In the genomic region with DNA sequence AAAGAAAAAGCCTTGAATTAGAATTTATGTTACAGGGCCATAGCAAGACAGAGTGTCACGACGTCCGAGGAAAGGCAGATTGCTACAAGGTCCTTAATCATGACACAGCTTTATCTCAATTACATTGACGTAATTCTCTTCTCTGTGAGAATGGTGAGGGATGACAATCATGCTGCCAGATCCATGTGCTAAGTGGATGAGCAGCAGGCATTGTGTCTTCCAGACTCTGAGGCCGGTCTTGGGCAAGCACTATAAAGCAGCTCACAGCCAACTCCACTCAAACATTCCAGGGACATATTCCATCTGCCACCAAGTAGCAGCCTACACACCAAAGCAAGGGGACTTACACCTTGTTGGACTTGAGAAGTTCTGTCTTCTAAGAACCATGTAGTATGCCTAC, we compare ENCODE assay signal across 9 mouse cellular contexts. TPM values are rescaled to one million over a fixed set of nuclear protein-coding genes. Genes with fewer than 3 reads are reported as not detected.
DNase-seq lines count a peak whose midpoint lies in the region; ATAC-seq and TF ChIP-seq lines count a peak whose summit lies in the region.
"Had no signal": no experiment of that assay in that cellular context is flagged by ENCODE, and none has a peak within 500 bp of the region (broad histone marks: within the 10 kb centered on the region; RNA-seq: fewer than 3 reads in every experiment).

No protein-coding gene starts in this region.

- no peak for TF ChIP-seq POLR2A in cerebellum, adult 2 months (IDR thresholded peaks at IDR 0.05; ENCODE audit: borderline replicate concordance, insufficient read depth, low read length)
- TF ChIP-seq POLR2A in CH12.LX (IDR thresholded peaks at IDR 0.05; ENCODE audit: low read depth, low read length) = no peak

- H3K27me3 ChIP-seq in cerebellum, adult 2 months (ENCODE audit: control insufficient read depth, insufficient read depth, low read length) = no peaks in the 10 kb centered on the region
- no peaks in the 10 kb centered on the region for H3K27me3 ChIP-seq in kidney, embryonic 15.5 days
- H3K27me3 ChIP-seq in CH12.LX (replicated peaks) = no peaks in the 10 kb centered on the region
- H3K27me3 ChIP-seq: embryonic facial prominence, embryonic 13.5 days had no signal

- H3K4me1 ChIP-seq in cerebellum, adult 2 months (ENCODE audit: control insufficient read depth, insufficient read depth, low read length) = peaks cover 13% of the 10 kb centered on the region
- H3K4me1 ChIP-seq in kidney, embryonic 15.5 days = peaks cover 40% of the 10 kb centered on the region
- peaks cover 15 to 83% of the 10 kb centered on the region in 2 experiments for H3K4me1 ChIP-seq in CH12.LX (ENCODE audit: control insufficient read depth in 1 of 2, insufficient read depth in 2 of 2)

- H3K79me2 ChIP-seq in CH12.LX (replicated peaks; ENCODE audit: control insufficient read depth, extremely low read depth, insufficient read depth, poor library complexity, severe bottlenecking) (no peaks in the 10 kb centered on the region; the same call in 1 of the 2 replicates), macrophage (ENCODE audit: inconsistent target) (no peaks in the 10 kb centered on the region; the same call in 1 of the 2 replicates)

- ATAC-seq in kidney, embryonic 15.5 days (replicated peaks; ENCODE audit: low FRiP score) = peak; percentile 38; the same call in 1 of the 2 replicates

- H3K4me3 ChIP-seq in cerebellum, adult 2 months (replicated peaks; ENCODE audit: insufficient read depth, low read depth, low read length) = no peak overlapping the region
- no peak overlapping the region for H3K4me3 ChIP-seq in kidney, embryonic 15.5 days (replicated peaks)
- peak overlapping the region in 2 of 3 experiments; percentile 20 to 29 for H3K4me3 ChIP-seq in CH12.LX (replicated peaks in 1 of 3; ENCODE audit: low read depth in 2 of 3, low read length in 2 of 3, poor library complexity in 1 of 3)
- H3K4me3 ChIP-seq in macrophage (ENCODE audit: inconsistent target) = peak overlapping the region; percentile 14; the same call in 1 of the 2 replicates
- H3K4me3 ChIP-seq: embryonic facial prominence, embryonic 13.5 days had no signal

- WGBS in cerebellum, adult 2 months = 19% methylated on average over 5 of the region's 5 CpGs
- WGBS in kidney, embryonic 15.5 days = 46% methylated on average over 5 of the region's 5 CpGs
- WGBS in macrophage (ENCODE audit: missing documents) = 16% methylated on average over 5 of the region's 5 CpGs

- in situ Hi-C loops in CH12.LX (cut with MboI; ENCODE audit: low pct_ligation_motif_present, low pct_unique_long_range_greater_than_20kb, low sequenced_read_pairs) = no loop called here

- H3K9me3 ChIP-seq in kidney, embryonic 15.5 days (replicated peaks) = no peaks in the 10 kb centered on the region
- H3K9me3 ChIP-seq in CH12.LX (replicated peaks; ENCODE audit: low read length) = no peaks in the 10 kb centered on the region
- H3K9me3 ChIP-seq: embryonic facial prominence, embryonic 13.5 days had no signal

- peak; percentile 29 to 66 for DNase-seq in cerebellum, adult 2 months
- DNase-seq in cerebellum, postnatal 36 days = no peak
- no peak for DNase-seq in kidney, adult 8-10 months
- DNase-seq in CH12.LX (ENCODE audit: extremely low read depth) = no peak
- DNase-seq in adrenal gland, postnatal 4 days (ENCODE audit: low spot score in 2 of 2) = no peak
- DNase-seq in right cerebral cortex, adult 2 months (ENCODE audit: low spot score in 2 of 2) = no peak

- no peak overlapping the region for H3K4me2 ChIP-seq in kidney, embryonic 15.5 days
- H3K4me2 ChIP-seq in CH12.LX (ENCODE audit: insufficient read depth, low read depth, poor library complexity, severe bottlenecking) = peak overlapping the region; percentile 92
- H3K4me2 ChIP-seq: embryonic facial prominence, embryonic 13.5 days had no signal

- no peak for TF ChIP-seq EP300 in CH12.LX (IDR thresholded peaks at IDR 0.05; ENCODE audit: low read length)

- dilution Hi-C loops in CH12.LX (cut with MboI; ENCODE audit: extremely low pct_ligation_motif_present, extremely low pct_unique_long_range_greater_than_20kb, low sequenced_read_pairs) = no loop called here

- no peak overlapping the region for H3K27ac ChIP-seq in cerebellum, adult 2 months (ENCODE audit: insufficient read depth, low read length)
- H3K27ac ChIP-seq in kidney, embryonic 15.5 days = peak overlapping the region; percentile 84
- H3K27ac ChIP-seq in CH12.LX (ENCODE audit: insufficient read depth, low read depth) (peak overlapping the region; percentile 70), macrophage (peak overlapping the region; percentile 76)
- H3K27ac ChIP-seq: embryonic facial prominence, embryonic 13.5 days had no signal

- H3K36me3 ChIP-seq in kidney, embryonic 15.5 days = no peaks in the 10 kb centered on the region
- H3K36me3 ChIP-seq in CH12.LX (replicated peaks in 1 of 2; ENCODE audit: control insufficient read depth in 1 of 2, insufficient read depth in 1 of 2, low read length in 1 of 2) (peaks cover under 1 to 9% of the 10 kb centered on the region in 2 experiments), macrophage (ENCODE audit: inconsistent target) (peaks cover 12% of the 10 kb centered on the region; the same call in 1 of the 2 replicates)

- no peak overlapping the region for H3K9ac ChIP-seq in kidney, embryonic 15.5 days
- peak overlapping the region; percentile 70 for H3K9ac ChIP-seq in CH12.LX (ENCODE audit: insufficient read depth, low read depth)
- H3K9ac ChIP-seq: embryonic facial prominence, embryonic 13.5 days had no signal

- no peak for TF ChIP-seq CTCF in cerebellum, adult 2 months (IDR thresholded peaks at IDR 0.05; ENCODE audit: borderline replicate concordance, insufficient read depth, low read depth, low read length)
- no peak for TF ChIP-seq CTCF in CH12.LX (conservative IDR thresholded peaks at IDR 0.05 in 1 of 2, IDR thresholded peaks at IDR 0.05 in 1 of 2; ENCODE audit: low read depth in 2 of 2, low read length in 2 of 2)

- no peak for TF ChIP-seq RAD21 in CH12.LX (IDR thresholded peaks at IDR 0.05; ENCODE audit: low read depth, low read length)

TF ChIP-seq in CH12.LX, 34 proteins besides CTCF, POLR2A, EP300 and RAD21:
- TF ChIP-seq IRF4 (IDR thresholded peaks at IDR 0.05; ENCODE audit: low read depth, low read length) (no peak), GABPA (IDR thresholded peaks at IDR 0.05; ENCODE audit: insufficient replicate concordance, low read depth, low read length) (no peak), KAT2A (IDR thresholded peaks at IDR 0.05; ENCODE audit: insufficient replicate concordance, low read length) (no peak), MYC (IDR thresholded peaks at IDR 0.05; ENCODE audit: low read depth, low read length) (no peak), MAZ (IDR thresholded peaks at IDR 0.05; ENCODE audit: low read depth, low read length) (no peak), ZMIZ1 (IDR thresholded peaks at IDR 0.05; ENCODE audit: low read depth, low read length) (no peak), BHLHE40 (IDR thresholded peaks at IDR 0.05; ENCODE audit: low read depth, low read length) (no peak), ZC3H11A (IDR thresholded peaks at IDR 0.05; ENCODE audit: low read depth, low read length) (no peak), CHD2 (IDR thresholded peaks at IDR 0.05; ENCODE audit: low read length) (no peak), SIN3A (IDR thresholded peaks at IDR 0.05; ENCODE audit: low read length) (no peak), MXI1 (IDR thresholded peaks at IDR 0.05; ENCODE audit: low read depth, low read length) (no peak), MAX (IDR thresholded peaks at IDR 0.05; ENCODE audit: low read length) (no peak), UBTF (IDR thresholded peaks at IDR 0.05; ENCODE audit: low read depth, low read length) (no peak), ETS1 (conservative IDR thresholded peaks at IDR 0.05; ENCODE audit: low read depth, low read length) (no peak), TBP (conservative IDR thresholded peaks at IDR 0.05; ENCODE audit: low read depth, low read length) (no peak)
TF ChIP-seq in CH12.LX: peak in this region for 0.

RNA-seq across cellular contexts. Expression of a gene that starts 17.7 kb away (rescaled TPM):
- 43.9 and 51.8 TPM in 2 replicates for polyA plus RNA-seq in cerebellum, adult 2 months (2012; rRNA removed)
- 17.4 and 20.1 TPM in 2 replicates for polyA plus RNA-seq in kidney, embryonic 15.5 days (2015; fragmentation: Nextera tagmentation; extraction: Ambion mirVana)
- 13.6 and 14.8 TPM in 2 replicates for total RNA-seq in CH12.LX (2012; rRNA removed)
- total RNA-seq in CH12.LX (2014; rRNA removed) = 10.0 and 13.0 TPM in 2 replicates
- polyA plus RNA-seq in CH12.LX (2012; ENCODE audit: insufficient read length, low read depth) = 9.2 and 10.5 TPM in 2 replicates
- total RNA-seq in macrophage (2018; cell fraction: chromatin; rRNA removed) = 10 to 100 TPM in 21 of 26 experiments, 1 to 10 TPM in 5; 5.8 to 53.8 (median 21.6) TPM
- total RNA-seq in macrophage (2018; cell fraction: cytosol; rRNA removed) = 10 to 100 TPM in 14 of 26 experiments, 1 to 10 TPM in 12; 5.0 to 25.0 (median 12.8) TPM
- total RNA-seq in macrophage (2018; cell fraction: nucleus; rRNA removed) = 10 to 100 TPM in 20 of 26 experiments, 1 to 10 TPM in 6; 6.0 to 36.9 (median 18.4) TPM
- 7.0 to 13.9 TPM (median 10.2 TPM) in 3 replicates for polyA plus RNA-seq in macrophage (2018)
- total RNA-seq in adrenal gland, postnatal 4 days (2021) = 10 to 100 TPM; 26.1 to 26.3 TPM

RNA-seq across cellular contexts. Expression of a gene that starts 45.0 kb away (rescaled TPM):
- polyA plus RNA-seq in cerebellum, adult 2 months (2012; rRNA removed) = 23.4 and 27.9 TPM in 2 replicates
- polyA plus RNA-seq in kidney, embryonic 15.5 days (2015; fragmentation: Nextera tagmentation; extraction: Ambion mirVana) = 22.2 TPM in 2 replicates
- total RNA-seq in CH12.LX (2012; rRNA removed) = 14.5 and 17.1 TPM in 2 replicates
- total RNA-seq in CH12.LX (2014; rRNA removed) = 31.9 and 32.3 TPM in 2 replicates
- 20.6 and 32.1 TPM in 2 replicates for polyA plus RNA-seq in CH12.LX (2012; ENCODE audit: insufficient read length, low read depth)
- total RNA-seq in macrophage (2018; cell fraction: chromatin; rRNA removed) = 10 to 100 TPM in 18 of 26 experiments, 1 to 10 TPM in 8; 1.9 to 43.8 (median 20.9) TPM
- total RNA-seq in macrophage (2018; cell fraction: cytosol; rRNA removed) = 10 to 100 TPM in 18 of 26 experiments, 1 to 10 TPM in 8; 7.2 to 13.0 (median 10.6) TPM
- total RNA-seq in macrophage (2018; cell fraction: nucleus; rRNA removed) = 10 to 100 TPM in 15 of 26 experiments, 1 to 10 TPM in 11; 2.2 to 25.8 (median 10.9) TPM
- 10.5 to 28.5 TPM (median 18.1 TPM) in 3 replicates for polyA plus RNA-seq in macrophage (2018)
- total RNA-seq in adrenal gland, postnatal 4 days (2021) = 10 to 100 TPM; 46.3 to 53.0 TPM

Comparison
In these comparisons a context has a peak if more than half of its experiments do, and no peak if none do; other contexts are left out.
1. DNase-seq: peak in cerebellum, adult 2 months (2 of 2); none in cerebellum, postnatal 36 days (0 of 2), kidney, adult 8-10 months (0 of 2), CH12.LX (single experiment), adrenal gland, postnatal 4 days (0 of 2) and right cerebral cortex, adult 2 months (0 of 2).
2. H3K4me3 ChIP-seq: peak in CH12.LX (2 of 3) and macrophage (single experiment); none in cerebellum, adult 2 months (single experiment) and kidney, embryonic 15.5 days (single experiment).